Mouse (Mus musculus): Measurements from ENCODE around the gene Daam1.

- TF ChIP-seq CTCF (IDR thresholded peaks at IDR 0.05) (no peak), EP300 (IDR thresholded peaks at IDR 0.05) (no peak)
These were observed 6.0 kb upstream of the Daam1 start for GRCm38 (mm10) chr12:71824927-71825326.

Data from lung, postnatal 0 days (tissue).